Mouse (Mus musculus): ENCODE measurements at regions not wholly inside any gene's neighbourhood (a gene's known extent, or its start where the extent isn't known, plus 50 kb on each side); places are given as distances from the start of the nearest gene placed in this dataset.

GRCm38 (mm10) chr2:23893216-23893615, 156.0 kb downstream of the Hnmt start:
- TF ChIP-seq CTCF (conservative IDR thresholded peaks at IDR 0.05; ENCODE audit: insufficient read depth, insufficient read length, low read depth, low read length) (no peak), POLR2A (IDR thresholded peaks at IDR 0.05; ENCODE audit: low read depth, low read length) (no peak)

Measured in kidney, adult 2 months (tissue).